Comparison of ENCODE assay signal across 8 mouse cellular contexts in the genomic region with DNA sequence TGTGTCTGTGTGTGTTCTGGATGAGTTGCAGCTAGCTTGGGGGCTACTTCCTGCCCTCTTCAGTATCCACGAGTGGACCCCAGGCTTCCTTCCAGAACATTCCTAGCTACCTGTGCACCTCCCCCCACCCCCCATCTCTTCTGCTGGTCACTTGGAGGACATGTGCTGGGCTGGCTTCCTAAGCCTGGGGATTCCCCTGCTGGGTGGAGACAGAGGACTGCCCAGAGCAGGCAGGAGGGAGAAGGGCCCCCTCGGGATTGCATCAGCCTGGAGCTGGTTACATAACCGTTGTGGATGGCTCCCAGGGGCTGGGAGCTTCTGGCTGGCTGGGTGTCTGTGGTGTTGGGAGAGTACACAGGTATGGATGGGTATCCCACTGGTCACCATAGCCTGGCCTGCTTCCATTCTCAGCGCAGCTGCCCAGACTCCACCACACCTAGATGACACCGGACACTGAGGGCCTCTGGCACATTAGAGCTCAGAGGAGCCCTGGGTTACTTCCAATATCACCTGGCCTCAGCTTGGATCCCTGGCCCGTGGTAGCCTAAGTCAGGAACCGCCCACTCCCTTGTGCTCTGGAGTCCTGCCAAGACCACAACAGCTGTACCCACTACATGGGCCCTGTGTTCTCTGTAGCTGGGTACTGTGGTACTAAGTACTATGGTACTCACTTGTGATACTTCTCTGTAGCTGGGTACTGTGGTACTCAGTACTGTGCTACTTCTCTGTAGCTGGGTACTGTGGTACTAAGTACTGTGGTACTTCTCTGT. TPM values are rescaled to one million over a fixed set of nuclear protein-coding genes. Genes with fewer than 3 reads are reported as not detected.
DNase-seq lines count a peak whose midpoint lies in the region; ATAC-seq and TF ChIP-seq lines count a peak whose summit lies in the region.

No protein-coding gene starts in this region.

- H3K4me3 ChIP-seq in thymus, adult 2 months (ENCODE audit: control insufficient read depth, insufficient read depth, low read length): no peak overlapping the region

- no peaks in the 10 kb centered on the region for H3K4me1 ChIP-seq in thymus, adult 2 months (replicated peaks; ENCODE audit: control insufficient read depth, insufficient read depth, low read length)

- no peak for ATAC-seq in erythroblast, adult 5-6 weeks (replicated peaks; ENCODE audit: low FRiP score, poor library complexity, severe bottlenecking)

- H3K36me3 ChIP-seq in thymus, adult 2 months (ENCODE audit: control insufficient read depth, insufficient read depth, low read length): no peaks in the 10 kb centered on the region

- peak; percentile 61 for DNase-seq in layer of hippocampus, adult 11-12 months (ENCODE audit: low spot score)
- no peak for DNase-seq in layer of hippocampus, postnatal 10 days (ENCODE audit: low spot score in 2 of 2)
- peak; percentile 58 for DNase-seq in adrenal gland, adult 8-10 months
- DNase-seq in heart, postnatal 36 days: peak; percentile 62 to 63
- DNase-seq in lung, postnatal 36 days: peak; percentile 87
- DNase-seq in thymus, postnatal 10 days (ENCODE audit: low spot score in 2 of 2): no peak
- no peak for DNase-seq in thymus, adult 2 months

- H3K27me3 ChIP-seq in thymus, adult 2 months (ENCODE audit: control insufficient read depth, insufficient read depth, low read length): peaks cover 4% of the 10 kb centered on the region

- H3K27ac ChIP-seq in thymus, adult 2 months (ENCODE audit: control insufficient read depth, insufficient read depth, low read length): no peak overlapping the region

- no peak for TF ChIP-seq CTCF in thymus, adult 2 months (IDR thresholded peaks at IDR 0.05; ENCODE audit: borderline replicate concordance, control insufficient read depth, extremely low read depth, insufficient read depth, low read length, poor library complexity)

- intact Hi-C loops in heart, postnatal 36 days (cut with DNase I): no loop called here

- TF ChIP-seq POLR2A in thymus, adult 2 months (IDR thresholded peaks at IDR 0.05; ENCODE audit: control insufficient read depth, extremely low read depth, insufficient read depth, low read length, poor library complexity): no peak

- 38% methylated on average over 7 of the region's 7 CpGs for WGBS in thymus, adult 2 months

RNA-seq across cellular contexts. Expression of a gene that starts 6.9 kb away (rescaled TPM):
- total RNA-seq in layer of hippocampus, postnatal 10 days (2021): 100 to 1,000 TPM; 189 to 192 TPM
- total RNA-seq in adrenal gland, adult 8-10 months (2022): 10 to 100 TPM in 2 of 4 experiments, 1 to 10 TPM in 2; 7.0 to 16.9 (median 12.3) TPM
- under 1 TPM; 0.16 to 0.58 TPM for total RNA-seq in heart, postnatal 36 days (2021)
- total RNA-seq in erythroblast, adult 5-6 weeks (2015; ENCODE audit: low replicate concordance): not detected in 2 replicates
- total RNA-seq in erythroblast, adult 5-6 weeks (2017; ENCODE audit: low replicate concordance): 0.09 TPM in 1 of 2 replicates, not detected in the other
- polyA plus RNA-seq in thymus, adult 2 months (2012; rRNA removed): 0.11 and 0.16 TPM in 2 replicates

RNA-seq across cellular contexts. Expression of a gene that starts 19.8 kb away (rescaled TPM):
- total RNA-seq in layer of hippocampus, postnatal 10 days (2021): 100 to 1,000 TPM; 283 to 319 TPM
- 100 to 1,000 TPM; 415 to 500 (median 453) TPM for total RNA-seq in adrenal gland, adult 8-10 months (2022)
- 100 to 1,000 TPM; 276 to 293 TPM for total RNA-seq in heart, postnatal 36 days (2021)
- total RNA-seq in erythroblast, adult 5-6 weeks (2015; ENCODE audit: low replicate concordance): 338 and 340 TPM in 2 replicates
- 322 and 331 TPM in 2 replicates for total RNA-seq in erythroblast, adult 5-6 weeks (2017; ENCODE audit: low replicate concordance)
- polyA plus RNA-seq in thymus, adult 2 months (2012; rRNA removed): 43.8 and 60.3 TPM in 2 replicates

RNA-seq across cellular contexts. Expression of a gene that starts 26.5 kb away (rescaled TPM):
- 1 to 10 TPM; 3.1 to 4.0 TPM for total RNA-seq in layer of hippocampus, postnatal 10 days (2021)
- total RNA-seq in adrenal gland, adult 8-10 months (2022): 1 to 10 TPM in 2 of 4 experiments, under 1 TPM in 2; 0.23 to 2.2 (median 1.0) TPM
- 10 to 100 TPM; 50.2 to 68.0 TPM for total RNA-seq in heart, postnatal 36 days (2021)
- 0.19 TPM in 1 of 2 replicates, not detected in the other for total RNA-seq in erythroblast, adult 5-6 weeks (2015; ENCODE audit: low replicate concordance)
- not detected in 2 replicates for total RNA-seq in erythroblast, adult 5-6 weeks (2017; ENCODE audit: low replicate concordance)
- polyA plus RNA-seq in thymus, adult 2 months (2012; rRNA removed): 0.57 and 10.2 TPM in 2 replicates

RNA-seq across cellular contexts. Expression of a gene that starts 48.3 kb away (rescaled TPM):
- total RNA-seq in layer of hippocampus, postnatal 10 days (2021): 10 to 100 TPM; 27.9 to 33.9 TPM
- 10 to 100 TPM; 54.1 to 66.7 (median 59.6) TPM for total RNA-seq in adrenal gland, adult 8-10 months (2022)
- 10 to 100 TPM; 25.4 to 25.8 TPM for total RNA-seq in heart, postnatal 36 days (2021)
- total RNA-seq in erythroblast, adult 5-6 weeks (2015; ENCODE audit: low replicate concordance): 3.7 and 6.5 TPM in 2 replicates
- 4.6 and 5.8 TPM in 2 replicates for total RNA-seq in erythroblast, adult 5-6 weeks (2017; ENCODE audit: low replicate concordance)
- polyA plus RNA-seq in thymus, adult 2 months (2012; rRNA removed): 42.6 and 48.1 TPM in 2 replicates

RNA-seq across cellular contexts. Expression of a gene that starts 53.8 kb away (rescaled TPM):
- total RNA-seq in layer of hippocampus, postnatal 10 days (2021): not detected
- not detected for total RNA-seq in adrenal gland, adult 8-10 months (2022)
- total RNA-seq in heart, postnatal 36 days (2021): not detected
- total RNA-seq in erythroblast, adult 5-6 weeks (2015; ENCODE audit: low replicate concordance): not detected in 2 replicates
- total RNA-seq in erythroblast, adult 5-6 weeks (2017; ENCODE audit: low replicate concordance): not detected in 2 replicates
- 0.19 and 0.28 TPM in 2 replicates for polyA plus RNA-seq in thymus, adult 2 months (2012; rRNA removed)

Comparison
In these comparisons a context has a peak if more than half of its experiments do, and no peak if none do; other contexts are left out.
1. DNase-seq: peak in layer of hippocampus, adult 11-12 months (single experiment), adrenal gland, adult 8-10 months (single experiment), heart, postnatal 36 days (2 of 2) and lung, postnatal 36 days (single experiment); none in layer of hippocampus, postnatal 10 days (0 of 2), thymus, postnatal 10 days (0 of 2) and thymus, adult 2 months (single experiment).
2. RNA of a gene that starts 6.9 kb away (total RNA-seq): 189 to 192 TPM in layer of hippocampus, postnatal 10 days; 7.0 to 16.9 TPM in adrenal gland, adult 8-10 months, 0.16 to 0.58 TPM in heart, postnatal 36 days and 0.09 TPM in erythroblast, adult 5-6 weeks; every median in the first group is over 10 times any median in the second.
3. RNA of a gene that starts 26.5 kb away (total RNA-seq): 50.2 to 68.0 TPM in heart, postnatal 36 days; 3.1 to 4.0 TPM in layer of hippocampus, postnatal 10 days, 0.23 to 2.2 TPM in adrenal gland, adult 8-10 months and 0.19 TPM in erythroblast, adult 5-6 weeks; every median in the first group is over 10 times any median in the second.